ENCODE assay signal across 1 mouse cellular context in the genomic region with DNA sequence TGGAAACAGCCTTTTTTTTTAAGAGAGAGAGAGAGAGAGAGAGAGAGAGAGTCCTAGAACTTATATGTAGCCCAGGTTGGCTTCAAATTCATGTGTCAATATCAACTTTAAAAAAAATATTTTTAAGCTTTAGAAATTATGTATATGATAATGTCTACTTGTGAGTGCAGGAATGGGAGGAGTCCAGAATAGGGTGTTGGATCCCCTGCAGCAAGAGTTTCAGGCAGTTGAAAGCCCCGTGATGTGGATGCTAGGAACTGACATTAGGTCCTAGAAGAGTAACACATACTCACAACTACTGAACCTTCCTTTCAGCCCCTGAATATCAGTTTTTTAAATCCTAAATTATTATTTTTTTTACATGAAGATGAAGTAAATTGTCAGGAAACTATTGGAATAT.
TF ChIP-seq lines count a peak whose summit lies in the region.

No protein-coding gene starts in this region.

TF ChIP-seq in CH12.LX, 34 proteins besides CTCF, POLR2A, EP300 and RAD21 (continued from another document):
- TF ChIP-seq PAX5 (IDR thresholded peaks at IDR 0.05; ENCODE audit: low read length) (no peak), NRF1 (IDR thresholded peaks at IDR 0.05; ENCODE audit: low read depth, low read length) (no peak), UBTF (IDR thresholded peaks at IDR 0.05; ENCODE audit: low read depth, low read length) (no peak), ZC3H11A (IDR thresholded peaks at IDR 0.05; ENCODE audit: low read depth, low read length) (no peak)
